Mouse (Mus musculus) myocyte (in vitro differentiated cells): ENCODE data around the gene Sox5.

Experiments
- E2F4 ChIP-seq: IDR thresholded peaks from one replicate; pipeline ENCODE4 v1.6.1; 2011; ENCODE audit warnings: mild to moderate bottlenecking, control low read depth, moderate library complexity; ENCODE audit not compliant: insufficient read depth
- MAX ChIP-seq: IDR thresholded peaks from one replicate; pipeline ENCODE4 v1.6.1; 2011; ENCODE audit warnings: low read depth, mild to moderate bottlenecking, control low read depth
- MYOD1 ChIP-seq, 3 experiments: IDR thresholded peaks; one replicate each; pipeline ENCODE4 v1.6.1; 2011; ENCODE audit warnings: control low read depth in 2 of 3, low read depth in 2 of 3, mild to moderate bottlenecking in 2 of 3, moderate library complexity in 1 of 3; ENCODE audit not compliant: insufficient read length in 2 of 3, control insufficient read depth in 1 of 3
- MYOG ChIP-seq, 3 experiments: IDR thresholded peaks; one replicate each; pipeline ENCODE4 v1.6.1; 2011; ENCODE audit warnings: control low read depth in 2 of 3, low read depth in 2 of 3, mild to moderate bottlenecking in 2 of 3; ENCODE audit not compliant: insufficient read length in 2 of 3, control insufficient read depth in 1 of 3, insufficient read depth in 1 of 3
- POLR2A ChIP-seq: IDR thresholded peaks from one replicate; pipeline ENCODE4 v1.6.1; 2011; ENCODE audit warnings: low read depth, mild to moderate bottlenecking, control low read depth, moderate library complexity; ENCODE audit not compliant: insufficient read length
- POLR2AphosphoS2 ChIP-seq: IDR thresholded peaks from one replicate; pipeline ENCODE4 v1.6.1; 2011; ENCODE audit warnings: low read depth, control low read depth; ENCODE audit not compliant: insufficient read length
- REST ChIP-seq: IDR thresholded peaks from one replicate; pipeline ENCODE4 v1.6.1; 2011; ENCODE audit warnings: mild to moderate bottlenecking, control low read depth, moderate library complexity; ENCODE audit not compliant: insufficient read depth, insufficient read length
- TCF12 ChIP-seq: IDR thresholded peaks from one replicate; pipeline ENCODE4 v1.6.1; 2011; ENCODE audit warnings: mild to moderate bottlenecking, control low read depth; ENCODE audit not compliant: poor library complexity, insufficient read depth, severe bottlenecking
- USF1 ChIP-seq: IDR thresholded peaks from one replicate; pipeline ENCODE4 v1.6.1; 2011; ENCODE audit warnings: low read depth, mild to moderate bottlenecking, control low read depth, moderate library complexity

- TF ChIP-seq POLR2A (no peak), MAX (no peak), MYOG (IDR thresholded peaks at IDR 0.05; ENCODE audit: control insufficient read depth in 1 of 3, insufficient read depth in 1 of 3, insufficient read length in 2 of 3, low read depth in 2 of 3) (no peak), USF1 (no peak), POLR2AphosphoS2 (no peak), TCF12 (no peak), E2F4 (no peak), MYOD1 (IDR thresholded peaks at IDR 0.05; ENCODE audit: control insufficient read depth in 1 of 3, insufficient read length in 2 of 3, low read depth in 2 of 3) (no peak), REST (no peak)
These were observed 719.3 kb downstream of the Sox5 start for GRCm38 (mm10) chr6:144062428-144062827.
